Mouse (Mus musculus) G1E (cell line): ENCODE results near the gene Cacng5.

Source experiments
- CTCF ChIP-seq: IDR thresholded peaks from 2 replicates; pipeline ENCODE4 v1.5.1; 2012; ENCODE audit warnings: low read depth, low read length, inconsistent platforms, mixed read lengths
- GATA1 ChIP-seq: IDR thresholded peaks from 2 replicates; pipeline ENCODE4 v1.6.1; 2012; ENCODE audit warnings: borderline replicate concordance, low read length, inconsistent platforms, mixed read lengths
- POLR2AphosphoS5 ChIP-seq: IDR thresholded peaks from 2 replicates; pipeline ENCODE4 v1.6.1; 2012; ENCODE audit warnings: low read depth, low read length, inconsistent platforms; ENCODE audit not compliant: insufficient replicate concordance
- TAL1 ChIP-seq: conservative IDR thresholded peaks from 2 replicates; pipeline ENCODE4 v1.6.1; 2012; ENCODE audit warnings: low read depth, low read length, inconsistent platforms, mixed read lengths

DNA sequence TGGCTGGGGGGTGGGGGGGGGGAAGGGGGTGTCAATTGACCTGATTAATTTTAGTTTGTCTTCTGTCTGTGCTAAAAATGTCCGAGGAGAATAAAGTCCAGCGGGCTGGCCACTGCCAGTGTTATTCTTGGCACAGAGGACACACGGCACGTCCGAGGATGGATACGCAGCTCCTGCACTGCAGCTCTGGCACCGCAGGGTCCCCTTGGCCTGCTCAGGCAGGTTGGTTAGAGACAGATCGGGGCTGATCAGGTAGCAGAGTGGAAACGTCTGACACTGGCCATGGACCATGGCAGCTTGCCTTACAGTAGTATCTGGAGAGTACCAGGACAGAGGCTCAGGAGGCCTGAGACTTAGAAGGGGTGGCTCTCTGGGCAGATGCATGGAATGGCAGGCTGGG lies 35.4 kb upstream of the Cacng5 start:
- TF ChIP-seq CTCF (no peak), TAL1 (no peak), GATA1 (no peak), POLR2AphosphoS5 (no peak)
